Mouse (Mus musculus): ENCODE measurements around the gene Cxcl13. TPM values are rescaled to one million over a fixed set of nuclear protein-coding genes. Genes with fewer than 3 reads are reported as not detected.

The Cxcl13 gene
- total RNA-seq, 2 experiments from 2014 or later = not detected

GRCm38 (mm10) chr5:95991339-95992292 is 34.9 kb downstream of the Cxcl13 start:
- DNase-seq = no peak

- DNase-seq = no peak
These were observed 40.5 kb downstream of the Cxcl13 start for GRCm38 (mm10) chr5:95997276-95997675.

- DNase-seq = no peak
These were observed 46.6 kb downstream of the Cxcl13 start for GRCm38 (mm10) chr5:96003348-96003747.

GRCm38 (mm10) chr5:96008274-96008842 is 51.6 kb downstream of the Cxcl13 start:
- no peak for DNase-seq

- no peak for DNase-seq
These were observed 52.3 kb downstream of the Cxcl13 start for GRCm38 (mm10) chr5:96009076-96009475.

Other genes starting within 250 kb of the Cxcl13 start
- gene Gm7978, start 220.8 kb upstream of the Cxcl13 start, total RNA-seq (2021) = not detected
- not detected for gene Gm7982, start 214.9 kb upstream of the Cxcl13 start, total RNA-seq (2021)
- gene E330014E10Rik, start 181.0 kb upstream of the Cxcl13 start, total RNA-seq (2021) = not detected
- 10 to 100 TPM; 54.2 to 58.0 TPM for gene Cnot6l, start 207.2 kb downstream of the Cxcl13 start, total RNA-seq (2021)

Data from gastrocnemius, postnatal 10 days (tissue).